13 mouse cellular contexts compared by ENCODE assay signal in genomic region chr16:23258429-23258822, GRCm38 (mm10). TPM values are rescaled to one million over a fixed set of nuclear protein-coding genes. Genes with fewer than 3 reads are reported as not detected.
DNase-seq lines count a peak whose midpoint lies in the region; ATAC-seq and TF ChIP-seq lines count a peak whose summit lies in the region.
"Had no signal": no experiment of that assay in that cellular context is flagged by ENCODE, and none has a peak within 500 bp of the region (broad histone marks: within the 10 kb centered on the region; RNA-seq: fewer than 3 reads in every experiment).

No protein-coding gene starts in this region.

- H3K36me3 ChIP-seq in heart, embryonic 13.5 days: peaks cover 3% of the 10 kb centered on the region; the same call in 1 of the 2 replicates
- H3K36me3 ChIP-seq in heart, embryonic 12.5 days: peaks cover 4% of the 10 kb centered on the region; the same call in 1 of the 2 replicates
- H3K36me3 ChIP-seq in neural tube, embryonic 11.5 days (ENCODE audit: control insufficient read depth, insufficient read depth, low read length): no peaks in the 10 kb centered on the region
- no peaks in the 10 kb centered on the region for H3K36me3 ChIP-seq in neural tube, embryonic 15.5 days
- 0 out of 2 replicates have a peak, but pooled peaks cover 6% of the 10 kb centered on the region for H3K36me3 ChIP-seq in hindbrain, embryonic 14.5 days (replicated peaks; ENCODE audit: control insufficient read depth, insufficient read depth)
- no peaks in the 10 kb centered on the region for H3K36me3 ChIP-seq in midbrain, postnatal 0 days (ENCODE audit: insufficient read depth, low read length)
- H3K36me3 ChIP-seq: limb, embryonic 15.5 days had no signal

- peaks cover 54% of the 10 kb centered on the region for H3K4me1 ChIP-seq in heart, embryonic 13.5 days
- peaks cover 53% of the 10 kb centered on the region for H3K4me1 ChIP-seq in heart, embryonic 12.5 days (replicated peaks)
- peaks cover 32% of the 10 kb centered on the region for H3K4me1 ChIP-seq in neural tube, embryonic 11.5 days (ENCODE audit: control insufficient read depth, insufficient read depth, low read length)
- peaks cover 18% of the 10 kb centered on the region; the same call in 1 of the 2 replicates for H3K4me1 ChIP-seq in neural tube, embryonic 15.5 days
- peaks cover 21% of the 10 kb centered on the region for H3K4me1 ChIP-seq in hindbrain, embryonic 14.5 days (replicated peaks; ENCODE audit: control insufficient read depth, insufficient read depth, low read length)
- H3K4me1 ChIP-seq in midbrain, postnatal 0 days (ENCODE audit: insufficient read depth, low read length): peaks cover 9% of the 10 kb centered on the region; the same call in 1 of the 2 replicates

- no peak overlapping the region for H3K4me2 ChIP-seq in heart, embryonic 13.5 days
- H3K4me2 ChIP-seq in heart, embryonic 12.5 days: no peak overlapping the region; the same call in 1 of the 2 replicates
- no peak overlapping the region for H3K4me2 ChIP-seq in neural tube, embryonic 11.5 days (ENCODE audit: low read depth)
- H3K4me2 ChIP-seq in neural tube, embryonic 15.5 days: no peak overlapping the region
- no peak overlapping the region for H3K4me2 ChIP-seq in hindbrain, embryonic 14.5 days (replicated peaks)
- H3K4me2 ChIP-seq in midbrain, postnatal 0 days (ENCODE audit: low read depth, low read length, poor library complexity, severe bottlenecking): no peak overlapping the region
- H3K4me2 ChIP-seq: limb, embryonic 15.5 days had no signal

- no peaks in the 10 kb centered on the region for H3K9me3 ChIP-seq in heart, embryonic 13.5 days
- H3K9me3 ChIP-seq in heart, embryonic 12.5 days (replicated peaks): no peaks in the 10 kb centered on the region
- no peaks in the 10 kb centered on the region for H3K9me3 ChIP-seq in neural tube, embryonic 11.5 days (ENCODE audit: control insufficient read depth, low read length)
- H3K9me3 ChIP-seq in neural tube, embryonic 15.5 days (replicated peaks): no peaks in the 10 kb centered on the region
- no peaks in the 10 kb centered on the region for H3K9me3 ChIP-seq in hindbrain, embryonic 14.5 days (ENCODE audit: control insufficient read depth, low read length)
- no peaks in the 10 kb centered on the region for H3K9me3 ChIP-seq in midbrain, postnatal 0 days (ENCODE audit: low read length)
- H3K9me3 ChIP-seq: limb, embryonic 15.5 days had no signal

- DNase-seq in neural tube, embryonic 11.5 days (ENCODE audit: low spot score): no peak
- no peak for DNase-seq in hindbrain, embryonic 14.5 days (ENCODE audit: low spot score)
- DNase-seq in midbrain, postnatal 0 days (ENCODE audit: low spot score): no peak
- DNase-seq in frontal cortex, postnatal 25 days (ENCODE audit: low spot score in 2 of 2): no peak
- DNase-seq in heart, adult 9 months (ENCODE audit: low spot score in 2 of 2): no peak
- DNase-seq: B cell, adult 2 months; right cerebral cortex, postnatal 4 days had no signal

- peak overlapping the region; percentile 41; the same call in 1 of the 2 replicates for H3K27ac ChIP-seq in heart, embryonic 13.5 days (replicated peaks)
- H3K27ac ChIP-seq in heart, embryonic 12.5 days (ENCODE audit: poor library complexity, severe bottlenecking): no peak overlapping the region
- peak overlapping the region; percentile 31; the same call in 1 of the 2 replicates for H3K27ac ChIP-seq in neural tube, embryonic 11.5 days (ENCODE audit: low read depth, low read length)
- no peak overlapping the region for H3K27ac ChIP-seq in neural tube, embryonic 15.5 days (replicated peaks)
- peak overlapping the region; percentile 35; the same call in 1 of the 2 replicates for H3K27ac ChIP-seq in hindbrain, embryonic 14.5 days
- H3K27ac ChIP-seq in midbrain, postnatal 0 days (ENCODE audit: low read depth, low read length): no peak overlapping the region
- H3K27ac ChIP-seq: limb, embryonic 15.5 days had no signal

- no peak overlapping the region for H3K4me3 ChIP-seq in heart, embryonic 13.5 days
- H3K4me3 ChIP-seq in heart, embryonic 12.5 days: no peak overlapping the region
- no peak overlapping the region for H3K4me3 ChIP-seq in neural tube, embryonic 11.5 days (ENCODE audit: low read depth, low read length)
- no peak overlapping the region for H3K4me3 ChIP-seq in neural tube, embryonic 15.5 days (replicated peaks)
- no peak overlapping the region for H3K4me3 ChIP-seq in hindbrain, embryonic 14.5 days (replicated peaks; ENCODE audit: low read length)
- H3K4me3 ChIP-seq in midbrain, postnatal 0 days (ENCODE audit: low read depth, low read length): no peak overlapping the region
- H3K4me3 ChIP-seq: limb, embryonic 15.5 days had no signal

- 24% methylated on average over 7 of the region's 7 CpGs for WGBS in heart, embryonic 13.5 days
- WGBS in heart, embryonic 12.5 days: 18% methylated on average over 7 of the region's 7 CpGs
- 15% methylated on average over 7 of the region's 7 CpGs for WGBS in neural tube, embryonic 11.5 days
- WGBS in neural tube, embryonic 15.5 days: 15% methylated on average over 7 of the region's 7 CpGs
- WGBS in hindbrain, embryonic 14.5 days: 7% methylated on average over 7 of the region's 7 CpGs
- WGBS in midbrain, postnatal 0 days: 11% methylated on average over 7 of the region's 7 CpGs

- ATAC-seq in heart, embryonic 13.5 days (ENCODE audit: extremely low read depth, insufficient number of reproducible peaks, low FRiP score, low TSS enrichment): no peak
- ATAC-seq in heart, embryonic 12.5 days (ENCODE audit: insufficient number of reproducible peaks, low FRiP score): no peak
- no peak for ATAC-seq in neural tube, embryonic 11.5 days (ENCODE audit: insufficient read depth, low FRiP score, low TSS enrichment)
- ATAC-seq in neural tube, embryonic 15.5 days (ENCODE audit: low FRiP score): no peak
- peak; percentile 24; the same call in 1 of the 2 replicates for ATAC-seq in hindbrain, embryonic 14.5 days (ENCODE audit: low FRiP score)
- ATAC-seq in midbrain, postnatal 0 days (ENCODE audit: low FRiP score): 0 out of 2 replicates have a peak, but pooled peaks have one; percentile 11
- ATAC-seq: activated CD4-positive, CD25-positive, alpha-beta regulatory T cell, adult 4 months had no signal

- no peak for TF ChIP-seq CTCF in midbrain, postnatal 0 days (IDR thresholded peaks at IDR 0.05)

- H3K9ac ChIP-seq in heart, embryonic 13.5 days: no peak overlapping the region
- no peak overlapping the region for H3K9ac ChIP-seq in heart, embryonic 12.5 days
- no peak overlapping the region for H3K9ac ChIP-seq in neural tube, embryonic 11.5 days (ENCODE audit: low read length)
- no peak overlapping the region for H3K9ac ChIP-seq in neural tube, embryonic 15.5 days (replicated peaks)
- no peak overlapping the region for H3K9ac ChIP-seq in hindbrain, embryonic 14.5 days
- H3K9ac ChIP-seq in midbrain, postnatal 0 days (replicated peaks; ENCODE audit: low read length, poor library complexity, severe bottlenecking): no peak overlapping the region
- H3K9ac ChIP-seq: limb, embryonic 15.5 days had no signal

- peaks cover 65% of the 10 kb centered on the region for H3K27me3 ChIP-seq in heart, embryonic 13.5 days (replicated peaks)
- H3K27me3 ChIP-seq in heart, embryonic 12.5 days (replicated peaks): peaks cover 41% of the 10 kb centered on the region
- H3K27me3 ChIP-seq in neural tube, embryonic 11.5 days (ENCODE audit: control insufficient read depth, insufficient read depth, low read length): no peaks in the 10 kb centered on the region
- H3K27me3 ChIP-seq in neural tube, embryonic 15.5 days (replicated peaks): no peaks in the 10 kb centered on the region
- no peaks in the 10 kb centered on the region for H3K27me3 ChIP-seq in hindbrain, embryonic 14.5 days (ENCODE audit: control insufficient read depth, insufficient read depth, low read length)
- H3K27me3 ChIP-seq in midbrain, postnatal 0 days (ENCODE audit: insufficient read depth, low read length): no peaks in the 10 kb centered on the region
- H3K27me3 ChIP-seq: limb, embryonic 15.5 days had no signal

RNA-seq across cellular contexts. Expression of gene St6gal1, which starts 33.9 kb away (rescaled TPM):
- 15.9 and 18.1 TPM in 2 replicates for polyA plus RNA-seq in heart, embryonic 13.5 days (2015; fragmentation: Nextera tagmentation; extraction: Ambion mirVana)
- polyA plus RNA-seq in heart, embryonic 12.5 days (2016; fragmentation: Nextera tagmentation; extraction: Ambion mirVana): 18.9 and 21.9 TPM in 2 replicates
- polyA plus RNA-seq in neural tube, embryonic 11.5 days (2014; fragmentation: Nextera tagmentation; extraction: Ambion mirVana): 36.3 and 39.7 TPM in 2 replicates
- 19.3 and 21.1 TPM in 2 replicates for polyA plus RNA-seq in neural tube, embryonic 15.5 days (2015; fragmentation: Nextera tagmentation; extraction: Ambion mirVana)
- 29.6 and 30.6 TPM in 2 replicates for polyA plus RNA-seq in hindbrain, embryonic 14.5 days (2014; fragmentation: Nextera tagmentation; extraction: Ambion mirVana)
- total RNA-seq in midbrain, postnatal 0 days (2014; rRNA removed): 17.7 and 20.6 TPM in 2 replicates
- 8.5 and 12.0 TPM in 2 replicates for polyA plus RNA-seq in midbrain, postnatal 0 days (2015; fragmentation: Nextera tagmentation; extraction: Ambion mirVana)
- total RNA-seq: MEL had no signal

Comparison
In these comparisons a context has a peak if more than half of its experiments do, and no peak if none do; other contexts are left out.
1. H3K27ac ChIP-seq: peak in heart, embryonic 13.5 days (single experiment), neural tube, embryonic 11.5 days (single experiment) and hindbrain, embryonic 14.5 days (single experiment); none in heart, embryonic 12.5 days (single experiment), neural tube, embryonic 15.5 days (single experiment) and midbrain, postnatal 0 days (single experiment).
2. ATAC-seq: peak in hindbrain, embryonic 14.5 days (single experiment) and midbrain, postnatal 0 days (single experiment); none in heart, embryonic 13.5 days (single experiment), heart, embryonic 12.5 days (single experiment), neural tube, embryonic 11.5 days (single experiment) and neural tube, embryonic 15.5 days (single experiment).